Mouse (Mus musculus) ES-Bruce4 (cell line): ENCODE results near the gene Disp2. TPM values are rescaled to one million over a fixed set of nuclear protein-coding genes. Genes with fewer than 3 reads are reported as not detected.

Experiments
- H3K27ac ChIP-seq: 2 replicates; pipeline ENCODE4 v1.5.1; 2012; ENCODE audit warnings: low read length, inconsistent platforms; ENCODE audit not compliant: insufficient read depth
- H3K27me3 ChIP-seq: 2 replicates; pipeline ENCODE4 v1.6.1; 2012; ENCODE audit warnings: mild to moderate bottlenecking, low read length, inconsistent platforms; ENCODE audit not compliant: control insufficient read depth, poor library complexity, insufficient read depth, severe bottlenecking
- H3K36me3 ChIP-seq: 2 replicates; pipeline ENCODE4 v1.6.1; 2012; ENCODE audit warnings: inconsistent platforms, mild to moderate bottlenecking, low read length, moderate library complexity; ENCODE audit not compliant: control insufficient read depth, poor library complexity, insufficient read depth, severe bottlenecking
- H3K4me1 ChIP-seq: one replicate; pipeline ENCODE4 v1.8.1; 2011; ENCODE audit warnings: low read length; ENCODE audit not compliant: control insufficient read depth, insufficient read depth
- H3K4me3 ChIP-seq: 2 replicates; pipeline ENCODE4 v1.5.1; 2011; ENCODE audit warnings: low read depth, mild to moderate bottlenecking, low read length
- H3K9ac ChIP-seq: 2 replicates; pipeline ENCODE4 v1.6.1; 2012; ENCODE audit warnings: low read depth, mild to moderate bottlenecking, inconsistent platforms; ENCODE audit not compliant: poor library complexity, severe bottlenecking
- H3K9me3 ChIP-seq: replicated peaks from 2 replicates; pipeline ENCODE4 v1.6.1; 2012; ENCODE audit warnings: mild to moderate bottlenecking, low read length, inconsistent platforms; ENCODE audit not compliant: control insufficient read depth, poor library complexity, insufficient read depth, severe bottlenecking
- CTCF ChIP-seq: IDR thresholded peaks from one replicate; pipeline ENCODE4 v1.8.1; 2011; ENCODE audit warnings: low read depth, low read length
- EP300 ChIP-seq: IDR thresholded peaks from 2 replicates; pipeline ENCODE4 v1.6.1; 2011; ENCODE audit warnings: low read depth, low read length; ENCODE audit not compliant: insufficient read depth
- POLR2A ChIP-seq: IDR thresholded peaks from one replicate; pipeline ENCODE4 v1.8.1; 2011; ENCODE audit warnings: low read length; ENCODE audit not compliant: insufficient read depth
- polyA plus RNA-seq: library from polyadenylated mRNA; stranded (reverse); fragments of >200 nt; gene quantifications from 2 replicates; pipeline ENCODE4 v1.2.4, GENCODE M21; 2011; ENCODE audit warnings: low read depth; ENCODE audit not compliant: missing spikeins, insufficient read depth, insufficient read length

The Disp2 gene
- polyA plus RNA-seq, 1 experiment = not detected

DNA sequence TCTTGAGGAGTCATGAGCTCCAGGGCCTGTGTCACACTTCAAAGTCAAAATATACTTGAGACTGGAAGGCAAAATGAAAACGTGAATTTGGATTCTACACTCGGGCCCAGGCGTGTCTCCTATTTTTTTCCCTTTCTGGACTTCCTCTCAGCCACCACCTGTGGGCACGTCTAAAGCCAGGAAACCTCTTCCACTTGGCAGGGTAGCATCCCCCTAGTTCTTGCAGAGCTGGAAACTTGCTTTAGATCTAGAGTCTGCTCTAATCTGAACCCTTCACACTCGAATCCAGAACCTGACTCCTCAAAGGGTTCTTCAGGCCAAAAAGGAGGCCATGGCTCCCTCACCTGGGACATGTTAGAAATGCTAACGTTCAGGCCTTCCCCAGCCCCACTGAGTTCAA, 24.1 kb upstream of the Disp2 start:
- no peaks in the 10 kb centered on the region for H3K36me3 ChIP-seq
- no peak overlapping the region for H3K9ac ChIP-seq
- no peaks in the 10 kb centered on the region for H3K4me1 ChIP-seq
- H3K9me3 ChIP-seq = no peaks in the 10 kb centered on the region
- H3K27ac ChIP-seq = no peak overlapping the region
- H3K27me3 ChIP-seq = no peaks in the 10 kb centered on the region
- no peak overlapping the region for H3K4me3 ChIP-seq
- TF ChIP-seq POLR2A (no peak), EP300 (no peak), CTCF (no peak)

DNA sequence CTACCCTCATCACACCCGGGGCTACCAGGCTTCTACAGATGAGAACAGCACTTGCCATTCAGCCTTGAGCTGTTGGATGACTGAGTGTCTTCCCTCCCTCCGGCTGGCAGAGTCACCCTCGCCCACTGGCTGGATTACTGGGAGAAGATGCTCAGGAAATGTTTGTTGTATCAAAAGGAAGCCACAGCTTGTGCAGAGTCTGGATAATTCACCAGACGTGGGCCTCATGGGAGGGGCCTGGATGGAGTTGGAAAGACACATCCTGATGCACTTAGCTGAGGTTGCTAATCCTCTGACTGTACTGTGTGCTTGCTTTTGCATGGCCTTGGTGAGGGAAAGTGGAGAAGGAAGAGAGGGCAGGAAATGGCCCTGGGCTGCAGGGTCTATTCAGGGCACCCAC, 23.4 kb upstream of the Disp2 start:
- Histone ChIP-seq H3K4me3 (no peak overlapping the region), H3K36me3 (no peaks in the 10 kb centered on the region), H3K27me3 (no peaks in the 10 kb centered on the region), H3K4me1 (no peaks in the 10 kb centered on the region), H3K9me3 (no peaks in the 10 kb centered on the region), H3K27ac (no peak overlapping the region), H3K9ac (no peak overlapping the region)
- TF ChIP-seq CTCF (no peak), POLR2A (no peak), EP300 (no peak)

DNA sequence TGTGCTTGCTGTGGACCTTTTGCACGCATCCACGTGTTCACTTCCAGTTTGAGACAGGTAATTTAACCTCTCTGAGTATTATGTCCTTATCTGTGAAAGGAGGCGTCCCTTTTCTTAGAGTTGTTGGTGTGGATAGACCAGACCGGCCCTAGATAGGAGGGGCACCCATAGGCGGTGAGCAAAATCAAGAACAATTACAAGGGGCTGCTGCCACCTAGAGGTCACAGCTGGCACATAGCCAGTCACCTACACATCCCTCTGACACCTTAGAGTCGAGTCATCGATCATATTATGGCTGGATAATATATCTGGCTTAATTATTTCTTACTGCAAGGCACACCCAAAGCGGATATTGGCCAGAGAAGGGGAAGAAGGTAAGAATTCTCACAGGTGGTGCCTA, 19.7 kb upstream of the Disp2 start:
- Histone ChIP-seq H3K9ac (no peak overlapping the region), H3K4me3 (no peak overlapping the region), H3K4me1 (no peaks in the 10 kb centered on the region), H3K27ac (no peak overlapping the region), H3K9me3 (no peaks in the 10 kb centered on the region), H3K36me3 (no peaks in the 10 kb centered on the region), H3K27me3 (no peaks in the 10 kb centered on the region)
- TF ChIP-seq EP300 (no peak), CTCF (peak; percentile 79)

DNA sequence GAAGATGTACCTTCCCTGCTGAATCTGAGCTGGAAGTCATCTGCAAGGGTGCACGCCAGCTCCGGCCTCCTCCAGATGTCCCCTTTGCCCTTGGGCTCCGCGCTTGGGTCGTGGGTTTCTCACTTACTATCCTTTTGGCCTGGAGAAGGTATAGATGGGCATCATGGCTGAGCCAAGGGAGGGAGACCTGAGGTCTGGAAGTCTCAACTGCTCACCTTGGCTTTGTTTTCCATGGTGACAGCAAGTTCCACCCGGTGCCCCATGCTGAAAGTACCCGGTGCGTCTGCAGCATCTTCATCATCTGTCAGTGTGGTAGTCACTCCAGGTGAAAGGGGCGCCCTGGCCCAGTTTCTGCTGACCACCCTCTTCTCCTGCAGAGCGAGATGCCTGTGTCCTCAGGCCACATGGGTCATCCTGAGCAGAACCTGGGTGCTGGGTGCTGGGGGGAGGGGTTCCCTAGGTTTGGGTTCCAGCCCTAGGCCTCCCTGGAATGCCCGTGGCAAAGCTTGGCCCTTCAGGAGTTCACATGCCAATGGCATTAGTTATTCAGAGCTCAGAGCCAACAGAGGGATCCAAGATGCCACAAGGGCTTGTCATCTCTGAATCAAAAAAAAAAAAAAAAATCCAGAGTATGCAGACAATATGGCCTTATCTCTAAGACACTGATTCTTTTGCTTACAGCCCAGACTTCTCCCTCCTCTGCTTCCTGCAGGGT, 19.1 kb upstream of the Disp2 start:
- Histone ChIP-seq H3K27me3 (no peaks in the 10 kb centered on the region), H3K27ac (no peak overlapping the region)
- TF ChIP-seq EP300 (no peak), CTCF (no peak), POLR2A (no peak)

DNA sequence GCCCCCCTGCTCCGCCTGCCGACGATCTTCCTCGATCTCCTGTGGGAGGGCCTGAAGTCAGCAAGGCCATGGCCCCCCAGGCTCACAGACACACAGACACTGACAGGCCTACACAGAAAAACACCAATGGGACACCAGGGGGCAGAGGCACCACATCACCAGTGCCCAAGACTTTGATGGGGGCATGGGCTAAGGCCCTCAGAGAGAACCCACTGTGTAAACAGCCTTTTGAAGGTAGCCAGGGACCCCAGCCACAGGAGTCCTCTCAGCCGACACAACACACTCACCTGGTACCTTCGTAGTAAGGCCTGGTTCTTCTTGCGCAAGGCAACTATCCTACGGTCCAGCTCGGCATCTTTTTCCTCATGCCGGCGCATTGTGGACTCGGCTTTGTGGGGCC, 18.2 kb upstream of the Disp2 start:
- H3K9ac ChIP-seq = no peak overlapping the region
- H3K4me3 ChIP-seq = no peak overlapping the region
- no peaks in the 10 kb centered on the region for H3K9me3 ChIP-seq
- H3K27me3 ChIP-seq = no peaks in the 10 kb centered on the region
- no peaks in the 10 kb centered on the region for H3K4me1 ChIP-seq
- no peaks in the 10 kb centered on the region for H3K36me3 ChIP-seq
- H3K27ac ChIP-seq = no peak overlapping the region
- TF ChIP-seq EP300 = no peak
- TF ChIP-seq CTCF = no peak
- TF ChIP-seq POLR2A = no peak

More for the DNA sequence above, 19.1 kb upstream of the Disp2 start:
- Histone ChIP-seq H3K4me3 (no peak overlapping the region), H3K9me3 (no peaks in the 10 kb centered on the region), H3K9ac (no peak overlapping the region), H3K4me1 (no peaks in the 10 kb centered on the region), H3K36me3 (no peaks in the 10 kb centered on the region)

DNA sequence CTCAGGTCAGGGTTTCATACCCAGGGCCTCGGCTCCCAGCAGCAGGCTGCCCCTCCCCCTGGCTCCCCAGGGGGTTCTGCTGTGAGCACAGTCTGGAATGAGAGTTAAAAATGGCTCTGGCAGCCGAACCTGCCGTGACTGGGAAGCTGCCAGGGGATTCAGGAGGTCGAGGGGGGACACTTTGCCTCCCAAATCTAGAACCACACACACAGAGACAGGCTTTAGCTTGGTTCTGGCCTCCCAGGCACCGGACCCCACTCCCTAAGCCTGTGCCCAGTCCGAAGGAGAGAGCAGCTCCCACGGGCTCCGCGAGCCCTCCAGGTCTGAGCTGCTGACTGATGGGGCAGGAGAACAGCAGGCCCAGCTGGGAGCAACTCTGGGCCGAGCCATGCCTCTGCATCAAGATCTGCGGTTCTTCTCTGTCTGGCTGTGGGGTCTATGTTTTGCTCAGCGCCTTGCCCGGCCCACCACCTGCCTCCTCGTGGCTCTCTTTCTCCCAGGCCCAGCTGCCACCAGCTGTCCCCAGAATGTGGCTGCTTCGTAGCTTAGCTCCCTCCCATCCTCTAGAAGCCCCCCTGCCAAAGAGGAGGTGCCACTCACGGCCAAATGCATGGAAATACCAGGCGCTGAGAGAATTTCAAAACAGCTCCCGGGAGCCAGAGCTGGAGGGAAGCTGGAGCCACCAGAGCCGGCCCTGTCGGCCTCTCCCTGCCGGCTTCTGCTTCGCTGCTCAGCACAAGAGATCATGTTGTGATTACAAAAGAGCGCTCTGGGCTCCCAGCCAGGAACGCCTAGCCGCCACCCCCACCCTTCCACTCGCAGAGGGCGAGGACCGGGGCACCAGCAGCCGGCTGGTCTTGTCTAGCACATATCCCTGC, 17.4 kb upstream of the Disp2 start, which contains the start of gene Ccdc9b:
TSS of gene Ccdc9b (minus strand) at position 756 of the 878 bp plus-strand sequence.
- TF ChIP-seq EP300 = no peak
- TF ChIP-seq POLR2A = no peak
- no peak for TF ChIP-seq CTCF
- peak within 1 kb of the TSS; percentile 6; the same call in 1 of the 2 replicates for H3K4me3 ChIP-seq
- H3K27me3 ChIP-seq = no peaks in the 10 kb centered on the region
- no peaks in the 10 kb centered on the region for H3K36me3 ChIP-seq
- no peak within 1 kb of the TSS for H3K27ac ChIP-seq
- H3K9ac ChIP-seq = peak within 1 kb of the TSS; percentile 32
- no peaks in the 10 kb centered on the region for H3K9me3 ChIP-seq
- H3K4me1 ChIP-seq = no peaks in the 10 kb centered on the region
